8 mouse cellular contexts compared by ENCODE assay signal in the genomic region with DNA sequence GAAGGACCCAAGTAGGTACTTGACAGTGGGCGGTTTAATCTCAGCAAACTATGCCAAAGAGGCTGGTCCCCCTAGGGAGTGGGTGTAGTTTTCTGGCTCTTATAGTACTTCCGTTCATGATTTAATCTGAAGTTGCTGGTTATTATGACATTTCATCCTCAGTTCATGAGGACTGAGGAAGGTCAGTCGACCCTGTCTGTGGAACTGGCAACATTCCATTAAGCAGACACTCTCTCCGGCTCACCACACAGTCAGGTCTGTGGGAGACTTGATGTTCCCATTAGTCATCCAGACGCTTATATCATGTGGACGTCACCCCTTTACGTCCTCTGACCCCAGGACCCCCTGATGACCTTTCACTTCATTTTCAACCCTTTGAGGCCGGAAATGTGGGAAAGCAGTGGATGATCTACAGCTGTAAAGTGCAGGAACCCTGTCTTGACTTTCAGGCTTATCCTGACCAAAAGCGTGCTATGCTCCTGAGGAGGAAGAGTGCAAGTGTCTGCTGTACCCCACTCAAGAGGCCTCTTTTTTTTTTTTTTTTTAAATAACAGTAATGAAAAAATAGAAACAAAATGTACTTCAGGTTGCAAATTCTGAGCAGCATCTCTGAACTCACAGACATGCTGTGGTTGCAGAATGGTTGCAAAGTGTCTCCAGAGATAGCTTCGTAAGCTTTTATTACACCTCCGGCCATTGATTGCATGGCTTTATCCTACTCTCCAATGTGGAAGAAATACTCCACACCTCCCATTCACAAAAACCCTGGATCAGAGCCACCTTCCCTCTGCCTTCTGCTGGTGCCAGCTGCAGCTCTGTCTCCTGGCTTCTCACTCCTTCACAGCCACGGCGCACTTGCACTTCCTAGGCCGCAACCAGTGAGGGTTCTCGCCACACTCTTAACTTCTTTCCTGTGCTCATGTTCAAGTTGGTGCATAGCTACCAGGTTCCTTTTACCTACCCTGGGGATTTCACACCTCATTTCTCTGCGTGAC.
DNase-seq lines count a peak whose midpoint lies in the region; ATAC-seq and TF ChIP-seq lines count a peak whose summit lies in the region.

No protein-coding gene starts in this region.

- DNase-seq in hindbrain, embryonic 11.5 days (ENCODE audit: low spot score): no peak
- DNase-seq in hindbrain, postnatal 0 days (ENCODE audit: low spot score): peak; percentile 68
- DNase-seq in left cerebral cortex, postnatal 10 days (ENCODE audit: extremely low spot score in 1 of 2, low spot score in 2 of 2): peak; percentile 28 to 39
- DNase-seq in thymus, postnatal 25 days: no peak
- no peak for DNase-seq in spleen, postnatal 4 days (ENCODE audit: low spot score in 2 of 2)

- no peaks in the 10 kb centered on the region for H3K9me3 ChIP-seq in hindbrain, embryonic 16.5 days (ENCODE audit: control insufficient read depth, low read length)
- H3K9me3 ChIP-seq in hindbrain, embryonic 11.5 days (ENCODE audit: control insufficient read depth, low read length): no peaks in the 10 kb centered on the region
- no peaks in the 10 kb centered on the region for H3K9me3 ChIP-seq in hindbrain, postnatal 0 days (ENCODE audit: low read length)
- H3K9me3 ChIP-seq in midbrain, embryonic 13.5 days: no peaks in the 10 kb centered on the region

- no peak for TF ChIP-seq CTCF in embryonic fibroblast, embryonic 13.5 days (IDR thresholded peaks at IDR 0.05; ENCODE audit: borderline replicate concordance, insufficient read depth, low read length)
- TF ChIP-seq CTCF in hindbrain, postnatal 0 days (IDR thresholded peaks at IDR 0.05; ENCODE audit: low read depth): no peak

- no peak overlapping the region for H3K27ac ChIP-seq in hindbrain, embryonic 16.5 days (ENCODE audit: low read depth, low read length)
- H3K27ac ChIP-seq in hindbrain, embryonic 11.5 days (ENCODE audit: low read depth, low read length): no peak overlapping the region
- H3K27ac ChIP-seq in embryonic fibroblast, embryonic 13.5 days (ENCODE audit: insufficient read depth, low read length): peak overlapping the region; percentile 41; the same call in 1 of the 2 replicates
- H3K27ac ChIP-seq in hindbrain, postnatal 0 days: no peak overlapping the region
- no peak overlapping the region for H3K27ac ChIP-seq in midbrain, embryonic 13.5 days

- TF ChIP-seq POLR2A in embryonic fibroblast, embryonic 13.5 days (IDR thresholded peaks at IDR 0.05; ENCODE audit: low read depth, low read length): no peak

- no peak overlapping the region for H3K9ac ChIP-seq in hindbrain, embryonic 16.5 days (ENCODE audit: low read depth, low read length)
- no peak overlapping the region for H3K9ac ChIP-seq in hindbrain, embryonic 11.5 days (ENCODE audit: low read depth, low read length)
- no peak overlapping the region for H3K9ac ChIP-seq in hindbrain, postnatal 0 days (replicated peaks; ENCODE audit: low read length)
- H3K9ac ChIP-seq in midbrain, embryonic 13.5 days (replicated peaks): no peak overlapping the region

- no peaks in the 10 kb centered on the region for H3K27me3 ChIP-seq in hindbrain, embryonic 16.5 days (replicated peaks; ENCODE audit: control insufficient read depth, insufficient read depth, low read length)
- no peaks in the 10 kb centered on the region for H3K27me3 ChIP-seq in hindbrain, embryonic 11.5 days (ENCODE audit: control insufficient read depth, insufficient read depth, low read length)
- no peaks in the 10 kb centered on the region for H3K27me3 ChIP-seq in hindbrain, postnatal 0 days (ENCODE audit: insufficient read depth, low read length)
- H3K27me3 ChIP-seq in midbrain, embryonic 13.5 days: no peaks in the 10 kb centered on the region

- no peaks in the 10 kb centered on the region for H3K36me3 ChIP-seq in hindbrain, embryonic 16.5 days (ENCODE audit: control insufficient read depth, insufficient read depth, low read length)
- no peaks in the 10 kb centered on the region for H3K36me3 ChIP-seq in hindbrain, embryonic 11.5 days (ENCODE audit: control insufficient read depth, insufficient read depth, low read length)
- H3K36me3 ChIP-seq in hindbrain, postnatal 0 days (ENCODE audit: insufficient read depth, low read length): no peaks in the 10 kb centered on the region
- no peaks in the 10 kb centered on the region for H3K36me3 ChIP-seq in midbrain, embryonic 13.5 days

- WGBS in hindbrain, embryonic 16.5 days: 58% methylated on average over 16 of the region's 16 CpGs
- WGBS in hindbrain, embryonic 11.5 days: 73% methylated on average over 16 of the region's 16 CpGs
- WGBS in hindbrain, postnatal 0 days: 53% methylated on average over 16 of the region's 16 CpGs
- WGBS in midbrain, embryonic 13.5 days: 83% methylated on average over 16 of the region's 16 CpGs

- intact Hi-C loops in left cerebral cortex, postnatal 10 days (cut with DNase I): no loop called here

- peak; percentile 70 for ATAC-seq in hindbrain, embryonic 16.5 days
- ATAC-seq in hindbrain, embryonic 11.5 days (ENCODE audit: low FRiP score): no peak
- ATAC-seq in hindbrain, postnatal 0 days: 0 out of 2 replicates have a peak, but pooled peaks have one; percentile 32
- no peak for ATAC-seq in midbrain, embryonic 13.5 days

- no peak overlapping the region for H3K4me3 ChIP-seq in hindbrain, embryonic 16.5 days (ENCODE audit: low read length)
- H3K4me3 ChIP-seq in hindbrain, embryonic 11.5 days (ENCODE audit: low read depth, low read length): no peak overlapping the region
- no peak overlapping the region for H3K4me3 ChIP-seq in embryonic fibroblast, embryonic 13.5 days (ENCODE audit: insufficient read depth, low read length)
- no peak overlapping the region for H3K4me3 ChIP-seq in hindbrain, postnatal 0 days (ENCODE audit: low read length)
- no peak overlapping the region for H3K4me3 ChIP-seq in midbrain, embryonic 13.5 days (replicated peaks)

- no peak overlapping the region for H3K4me2 ChIP-seq in hindbrain, embryonic 16.5 days (ENCODE audit: low read length)
- H3K4me2 ChIP-seq in hindbrain, embryonic 11.5 days (replicated peaks; ENCODE audit: low read depth, low read length): no peak overlapping the region
- no peak overlapping the region for H3K4me2 ChIP-seq in hindbrain, postnatal 0 days (ENCODE audit: low read depth, low read length)
- H3K4me2 ChIP-seq in midbrain, embryonic 13.5 days (replicated peaks): no peak overlapping the region

- no peaks in the 10 kb centered on the region; the same call in 1 of the 2 replicates for H3K4me1 ChIP-seq in hindbrain, embryonic 16.5 days (ENCODE audit: control insufficient read depth, insufficient read depth, low read depth, low read length)
- H3K4me1 ChIP-seq in hindbrain, embryonic 11.5 days (replicated peaks; ENCODE audit: control insufficient read depth, insufficient read depth, low read length): no peaks in the 10 kb centered on the region
- peaks cover 24% of the 10 kb centered on the region for H3K4me1 ChIP-seq in embryonic fibroblast, embryonic 13.5 days (ENCODE audit: control insufficient read depth, insufficient read depth, low read length)
- H3K4me1 ChIP-seq in hindbrain, postnatal 0 days (ENCODE audit: insufficient read depth, low read length): no peaks in the 10 kb centered on the region
- 0 out of 2 replicates have a peak, but pooled peaks cover 3% of the 10 kb centered on the region for H3K4me1 ChIP-seq in midbrain, embryonic 13.5 days (replicated peaks)

Comparison
In these comparisons a context has a peak if more than half of its experiments do, and no peak if none do; other contexts are left out.
1. ATAC-seq: peak in hindbrain, embryonic 16.5 days (single experiment) and hindbrain, postnatal 0 days (single experiment); none in hindbrain, embryonic 11.5 days (single experiment) and midbrain, embryonic 13.5 days (single experiment).
2. DNase-seq: peak in hindbrain, postnatal 0 days (single experiment) and left cerebral cortex, postnatal 10 days (2 of 2); none in hindbrain, embryonic 11.5 days (single experiment), thymus, postnatal 25 days (single experiment) and spleen, postnatal 4 days (0 of 2).